Mouse (Mus musculus): ENCODE measurements around the gene Myrf. TPM values are rescaled to one million over a fixed set of nuclear protein-coding genes. Genes with fewer than 3 reads are reported as not detected.

Gene Myrf
- polyA plus RNA-seq, 1 experiment from 2014 or later: 26.3 TPM

DNA sequence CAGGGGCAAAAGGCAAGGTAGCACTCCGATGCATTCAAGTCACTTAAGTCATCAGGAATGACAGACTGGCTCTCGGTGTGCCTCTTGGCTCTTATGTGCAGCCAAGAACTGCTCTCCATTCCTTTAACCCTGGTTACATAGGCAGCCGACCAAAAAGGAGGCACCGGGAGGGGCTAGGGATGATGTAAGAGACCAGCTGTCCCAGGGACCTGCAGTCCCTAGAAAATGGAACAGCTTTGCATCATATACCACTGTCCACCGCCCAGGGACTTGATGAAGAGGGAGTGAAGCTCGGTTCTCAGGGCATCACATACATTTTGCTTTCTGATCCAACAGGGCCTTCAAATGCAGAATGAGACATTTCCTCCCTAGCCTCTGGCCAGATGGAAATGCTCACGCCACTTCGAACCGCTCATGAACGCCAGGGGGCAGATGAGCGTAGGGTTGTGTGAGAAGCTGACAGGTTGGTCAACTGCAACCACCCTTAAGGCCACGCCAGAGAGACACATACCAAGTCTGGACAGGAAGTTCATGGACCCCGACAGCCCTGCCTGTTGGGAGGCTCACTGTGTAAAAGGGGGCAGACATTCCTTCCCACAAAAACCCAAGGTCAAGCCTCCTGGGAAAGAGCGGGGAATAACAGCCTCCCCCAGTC, 25.8 kb upstream of the Myrf start:
- Histone ChIP-seq H3K27me3 (replicated peaks; ENCODE audit: control insufficient read depth, insufficient read depth, low read length) (no peaks in the 10 kb centered on the region), H3K4me2 (ENCODE audit: low read length) (no peak overlapping the region), H3K9me3 (ENCODE audit: control insufficient read depth, low read length) (no peaks in the 10 kb centered on the region), H3K27ac (ENCODE audit: low read depth) (0 out of 2 replicates have a peak overlapping the region, but pooled peaks have one; percentile 16), H3K9ac (ENCODE audit: low read length) (no peak overlapping the region), H3K4me3 (ENCODE audit: low read depth, low read length) (no peak overlapping the region), H3K36me3 (ENCODE audit: control insufficient read depth, insufficient read depth, low read length) (0 out of 2 replicates have a peak, but pooled peaks cover 3% of the 10 kb centered on the region), H3K4me1 (replicated peaks; ENCODE audit: control insufficient read depth, insufficient read depth, low read length) (peaks cover 13% of the 10 kb centered on the region)
- peak; percentile 89 for DNase-seq (ENCODE audit: low spot score)
- ATAC-seq (replicated peaks; ENCODE audit: low FRiP score, low TSS enrichment, low read depth): peak; percentile 58
- 23% methylated on average over 14 of the region's 14 CpGs for WGBS

- no peaks in the 10 kb centered on the region for H3K27me3 ChIP-seq (replicated peaks; ENCODE audit: control insufficient read depth, insufficient read depth, low read length)
- H3K4me3 ChIP-seq (ENCODE audit: low read depth, low read length): no peak overlapping the region
- no peaks in the 10 kb centered on the region for H3K9me3 ChIP-seq (ENCODE audit: control insufficient read depth, low read length)
- no peak overlapping the region for H3K4me2 ChIP-seq (ENCODE audit: low read length)
- H3K4me1 ChIP-seq (replicated peaks; ENCODE audit: control insufficient read depth, insufficient read depth, low read length): peaks cover 3% of the 10 kb centered on the region; the same call in 1 of the 2 replicates
- 60% methylated on average over 7 of the region's 7 CpGs for WGBS
- H3K9ac ChIP-seq (ENCODE audit: low read length): no peak overlapping the region
- DNase-seq (ENCODE audit: low spot score) (no peak), ATAC-seq (replicated peaks; ENCODE audit: low FRiP score, low TSS enrichment, low read depth) (no peak)
- H3K36me3 ChIP-seq (ENCODE audit: control insufficient read depth, insufficient read depth, low read length): 0 out of 2 replicates have a peak, but pooled peaks cover 3% of the 10 kb centered on the region
- H3K27ac ChIP-seq (ENCODE audit: low read depth): no peak overlapping the region
These were observed 20.8 kb upstream of the Myrf start for GRCm38 (mm10) chr19:10261369-10261768.

DNA sequence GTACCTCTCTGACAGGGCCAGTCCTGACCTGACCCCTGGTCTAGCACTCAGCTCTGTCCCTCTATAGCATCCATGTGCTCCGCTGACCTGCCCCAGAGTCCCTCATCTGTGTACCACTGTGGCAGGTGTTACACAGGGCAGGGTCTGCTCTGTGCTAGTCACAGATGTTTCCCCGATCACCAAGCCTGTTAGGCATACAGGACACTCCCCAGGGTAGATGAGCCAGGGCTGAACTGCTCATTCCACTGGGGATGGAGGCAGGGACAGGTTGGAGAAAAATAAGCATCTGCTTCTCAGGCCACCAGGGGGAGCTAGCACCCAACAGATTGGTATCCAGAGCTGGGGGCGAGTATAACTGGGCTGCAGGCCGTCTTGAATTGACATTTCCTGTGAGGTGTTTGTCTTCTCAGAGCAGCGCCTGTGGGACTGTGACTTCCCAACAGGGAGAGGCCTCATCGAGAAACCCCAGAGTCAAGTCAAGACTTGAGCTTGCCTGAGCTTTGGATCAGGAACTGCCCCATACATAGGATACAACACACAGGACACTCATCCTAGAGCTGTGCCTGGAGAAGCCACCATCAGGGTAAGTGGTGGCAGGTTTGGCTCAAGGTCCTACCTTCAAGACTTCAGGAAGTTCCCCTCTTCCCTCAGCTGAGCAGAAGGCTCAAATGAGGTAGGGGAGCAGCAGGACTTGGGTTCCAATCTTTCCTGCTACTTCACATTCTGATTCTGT, 17.9 kb upstream of the Myrf start:
- ATAC-seq (replicated peaks; ENCODE audit: low FRiP score, low TSS enrichment, low read depth): peak; percentile 42; the same call in 1 of the 2 replicates
- no peak overlapping the region for H3K4me2 ChIP-seq (ENCODE audit: low read length)
- WGBS: 18% methylated on average over 6 of the region's 6 CpGs
- no peak overlapping the region for H3K27ac ChIP-seq (ENCODE audit: low read depth)
- 0 out of 2 replicates have a peak, but pooled peaks cover 3% of the 10 kb centered on the region for H3K36me3 ChIP-seq (ENCODE audit: control insufficient read depth, insufficient read depth, low read length)
- H3K9me3 ChIP-seq (ENCODE audit: control insufficient read depth, low read length): no peaks in the 10 kb centered on the region
- peak; percentile 91 for DNase-seq (ENCODE audit: low spot score)
- H3K27me3 ChIP-seq (replicated peaks; ENCODE audit: control insufficient read depth, insufficient read depth, low read length): no peaks in the 10 kb centered on the region
- H3K4me3 ChIP-seq (ENCODE audit: low read depth, low read length): no peak overlapping the region
- H3K4me1 ChIP-seq (replicated peaks; ENCODE audit: control insufficient read depth, insufficient read depth, low read length): no peaks in the 10 kb centered on the region
- H3K9ac ChIP-seq (ENCODE audit: low read length): no peak overlapping the region

DNA sequence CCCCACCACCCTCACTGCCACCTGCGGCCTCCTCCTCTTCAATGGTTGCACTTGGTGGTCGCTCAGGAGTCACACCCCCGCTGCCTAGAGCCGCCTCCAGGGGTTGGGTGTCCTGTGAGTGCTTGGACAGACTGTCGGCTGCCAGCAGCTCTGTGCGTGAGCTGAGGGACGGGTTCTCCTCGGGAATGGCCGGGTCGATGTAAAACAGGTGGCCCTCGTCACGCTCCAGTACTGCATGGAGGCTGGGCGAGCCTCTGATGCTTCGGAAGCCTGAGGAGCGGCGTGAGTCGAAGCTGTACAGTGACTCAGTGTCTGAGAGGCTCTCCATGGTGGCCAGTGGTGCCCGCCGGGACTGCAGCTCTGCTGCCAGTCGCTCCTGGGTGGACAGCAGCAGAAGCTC, 7.6 kb upstream of the Myrf start:
- H3K4me2 ChIP-seq (ENCODE audit: low read length): 0 out of 2 replicates have a peak overlapping the region, but pooled peaks have one; percentile 24
- ATAC-seq (replicated peaks; ENCODE audit: low FRiP score, low TSS enrichment, low read depth) (peak; percentile 38; the same call in 1 of the 2 replicates), DNase-seq (ENCODE audit: low spot score) (no peak)
- no peak overlapping the region for H3K27ac ChIP-seq (ENCODE audit: low read depth)
- 30% methylated on average over 20 of the region's 20 CpGs for WGBS
- H3K9me3 ChIP-seq (ENCODE audit: control insufficient read depth, low read length): no peaks in the 10 kb centered on the region
- peaks cover 20% of the 10 kb centered on the region; the same call in 1 of the 2 replicates for H3K4me1 ChIP-seq (replicated peaks; ENCODE audit: control insufficient read depth, insufficient read depth, low read length)
- no peaks in the 10 kb centered on the region for H3K36me3 ChIP-seq (ENCODE audit: control insufficient read depth, insufficient read depth, low read length)
- H3K27me3 ChIP-seq (replicated peaks; ENCODE audit: control insufficient read depth, insufficient read depth, low read length): no peaks in the 10 kb centered on the region
- no peak overlapping the region for H3K9ac ChIP-seq (ENCODE audit: low read length)
- no peak overlapping the region for H3K4me3 ChIP-seq (ENCODE audit: low read depth, low read length)

DNA sequence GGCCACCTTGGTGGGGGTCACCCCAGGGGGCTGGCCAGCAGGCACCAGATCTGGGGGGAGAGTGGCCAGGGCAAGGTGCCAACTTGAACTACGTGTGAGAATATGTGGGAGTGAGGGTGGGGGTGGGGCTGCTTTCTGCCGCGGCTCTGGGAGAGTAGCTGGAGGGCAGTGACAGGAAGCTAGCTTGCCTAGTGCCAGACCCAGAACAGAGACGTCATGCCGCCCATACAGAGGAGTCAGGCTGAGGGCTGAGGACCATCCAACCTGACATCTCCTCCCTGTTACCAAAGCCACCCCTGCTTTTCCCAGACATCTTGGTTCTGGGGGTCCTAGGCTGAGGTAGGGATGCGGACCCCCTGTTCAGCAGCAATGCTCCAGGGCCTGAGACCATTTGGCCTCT, 6.6 kb upstream of the Myrf start:
- H3K9ac ChIP-seq (ENCODE audit: low read length): no peak overlapping the region
- DNase-seq (ENCODE audit: low spot score) (no peak), ATAC-seq (replicated peaks; ENCODE audit: low FRiP score, low TSS enrichment, low read depth) (no peak)
- H3K9me3 ChIP-seq (ENCODE audit: control insufficient read depth, low read length): no peaks in the 10 kb centered on the region
- H3K27me3 ChIP-seq (replicated peaks; ENCODE audit: control insufficient read depth, insufficient read depth, low read length): no peaks in the 10 kb centered on the region
- H3K36me3 ChIP-seq (ENCODE audit: control insufficient read depth, insufficient read depth, low read length): no peaks in the 10 kb centered on the region
- H3K4me1 ChIP-seq (replicated peaks; ENCODE audit: control insufficient read depth, insufficient read depth, low read length): peaks cover 24% of the 10 kb centered on the region; the same call in 1 of the 2 replicates
- 31% methylated on average over 6 of the region's 6 CpGs for WGBS
- no peak overlapping the region for H3K4me2 ChIP-seq (ENCODE audit: low read length)
- no peak overlapping the region for H3K27ac ChIP-seq (ENCODE audit: low read depth)
- H3K4me3 ChIP-seq (ENCODE audit: low read depth, low read length): no peak overlapping the region

DNA sequence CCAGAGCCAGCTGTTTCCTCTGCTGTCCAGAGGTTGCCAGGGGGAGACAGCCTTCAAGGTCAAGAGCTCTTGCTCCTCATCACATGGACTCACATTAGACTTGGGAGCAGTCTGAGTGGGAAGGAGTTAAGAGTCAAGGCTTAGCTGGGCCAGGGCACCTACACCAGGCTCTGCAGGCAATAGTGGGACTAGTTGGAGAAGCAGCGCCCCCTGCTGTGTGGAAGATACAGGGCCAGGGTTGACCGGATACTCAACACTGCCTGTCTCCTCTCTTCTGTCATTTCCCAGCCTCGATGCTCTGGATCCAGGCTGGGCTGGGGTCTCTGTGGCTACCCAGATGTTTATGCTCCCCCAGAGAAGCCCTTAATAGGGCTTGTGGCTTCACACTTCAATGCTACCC, 3.6 kb upstream of the Myrf start:
- 7% methylated on average over 3 of the region's 3 CpGs for WGBS

GRCm38 (mm10) chr19:10242916-10243315, 2.4 kb upstream of the Myrf start:
- Histone ChIP-seq H3K4me2 (ENCODE audit: low read length) (no peak overlapping the region), H3K9me3 (ENCODE audit: control insufficient read depth, low read length) (no peaks in the 10 kb centered on the region), H3K27ac (ENCODE audit: low read depth) (no peak overlapping the region), H3K9ac (ENCODE audit: low read length) (no peak overlapping the region), H3K27me3 (replicated peaks; ENCODE audit: control insufficient read depth, insufficient read depth, low read length) (no peaks in the 10 kb centered on the region), H3K4me1 (replicated peaks; ENCODE audit: control insufficient read depth, insufficient read depth, low read length) (peaks cover 32% of the 10 kb centered on the region), H3K4me3 (ENCODE audit: low read depth, low read length) (no peak overlapping the region), H3K36me3 (ENCODE audit: control insufficient read depth, insufficient read depth, low read length) (no peaks in the 10 kb centered on the region)
- ATAC-seq (replicated peaks; ENCODE audit: low FRiP score, low TSS enrichment, low read depth): no peak
- 25% methylated on average over 8 of the region's 8 CpGs for WGBS
- DNase-seq (ENCODE audit: low spot score): no peak

More for the DNA sequence above, 3.6 kb upstream of the Myrf start:
- Histone ChIP-seq H3K36me3 (ENCODE audit: control insufficient read depth, insufficient read depth, low read length) (no peaks in the 10 kb centered on the region), H3K4me2 (ENCODE audit: low read length) (no peak overlapping the region), H3K4me3 (ENCODE audit: low read depth, low read length) (no peak overlapping the region), H3K9ac (ENCODE audit: low read length) (no peak overlapping the region), H3K4me1 (replicated peaks; ENCODE audit: control insufficient read depth, insufficient read depth, low read length) (peaks cover 32% of the 10 kb centered on the region; the same call in 1 of the 2 replicates), H3K27me3 (replicated peaks; ENCODE audit: control insufficient read depth, insufficient read depth, low read length) (no peaks in the 10 kb centered on the region), H3K27ac (ENCODE audit: low read depth) (no peak overlapping the region), H3K9me3 (ENCODE audit: control insufficient read depth, low read length) (no peaks in the 10 kb centered on the region)
- DNase-seq (ENCODE audit: low spot score): peak; percentile 83
- no peak for ATAC-seq (replicated peaks; ENCODE audit: low FRiP score, low TSS enrichment, low read depth)

DNA sequence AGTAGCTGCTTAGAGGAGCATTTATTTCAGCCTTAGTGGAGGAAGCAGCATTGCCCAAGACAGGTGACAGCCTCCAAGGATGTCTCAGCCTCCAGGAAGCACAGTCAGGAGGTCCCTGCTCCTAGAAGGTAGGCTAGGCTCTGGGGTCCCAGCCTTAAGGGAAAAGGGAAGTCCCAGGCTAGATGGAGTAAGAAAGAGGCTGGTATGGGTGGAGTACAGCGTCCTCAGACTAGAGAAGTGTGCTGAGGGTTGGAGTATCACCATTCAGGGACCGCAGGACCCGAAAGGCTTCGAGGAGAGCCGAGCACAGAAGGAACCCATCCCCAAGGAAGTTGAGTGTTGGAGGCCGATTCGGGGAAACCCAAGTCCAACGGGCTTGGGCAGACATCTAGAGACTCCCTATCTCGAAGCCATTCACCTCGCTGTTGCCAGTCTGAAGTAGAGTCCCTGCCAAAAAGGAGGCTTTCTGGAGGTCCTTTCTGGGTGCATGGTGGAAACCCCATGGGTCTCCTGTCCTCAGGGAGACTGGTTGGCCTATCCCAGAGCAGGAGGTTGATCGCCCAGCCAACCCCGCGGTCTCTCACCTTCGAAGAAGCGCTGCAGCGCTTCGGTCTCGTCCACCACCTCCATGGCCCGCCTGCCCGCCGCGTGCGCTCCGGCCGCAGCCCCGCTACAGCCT, 434 bp downstream of the Myrf start:
- Histone ChIP-seq H3K9me3 (ENCODE audit: control insufficient read depth, low read length) (no peaks in the 10 kb centered on the region), H3K27me3 (replicated peaks; ENCODE audit: control insufficient read depth, insufficient read depth, low read length) (no peaks in the 10 kb centered on the region), H3K4me3 (ENCODE audit: low read depth, low read length) (peak overlapping the region; percentile 55), H3K4me1 (replicated peaks; ENCODE audit: control insufficient read depth, insufficient read depth, low read length) (peaks cover 24% of the 10 kb centered on the region), H3K27ac (ENCODE audit: low read depth) (peak overlapping the region; percentile 57), H3K9ac (ENCODE audit: low read length) (peak overlapping the region; percentile 67), H3K36me3 (ENCODE audit: control insufficient read depth, insufficient read depth, low read length) (no peaks in the 10 kb centered on the region), H3K4me2 (ENCODE audit: low read length) (peak overlapping the region; percentile 66)
- ATAC-seq (replicated peaks; ENCODE audit: low FRiP score, low TSS enrichment, low read depth) (peak; percentile 12; the same call in 1 of the 2 replicates), DNase-seq (ENCODE audit: low spot score) (no peak)
- 2% methylated on average over 26 of the region's 26 CpGs for WGBS

Data from intestine, embryonic 14.5 days (tissue).